Mouse (Mus musculus): Measurements from ENCODE around the gene Hyal3. TPM values are rescaled to one million over a fixed set of nuclear protein-coding genes. Genes with fewer than 3 reads are reported as not detected.

Hyal3 gene
- polyA plus RNA-seq, 1 experiment from 2014 or later: 0.54 TPM

DNA sequence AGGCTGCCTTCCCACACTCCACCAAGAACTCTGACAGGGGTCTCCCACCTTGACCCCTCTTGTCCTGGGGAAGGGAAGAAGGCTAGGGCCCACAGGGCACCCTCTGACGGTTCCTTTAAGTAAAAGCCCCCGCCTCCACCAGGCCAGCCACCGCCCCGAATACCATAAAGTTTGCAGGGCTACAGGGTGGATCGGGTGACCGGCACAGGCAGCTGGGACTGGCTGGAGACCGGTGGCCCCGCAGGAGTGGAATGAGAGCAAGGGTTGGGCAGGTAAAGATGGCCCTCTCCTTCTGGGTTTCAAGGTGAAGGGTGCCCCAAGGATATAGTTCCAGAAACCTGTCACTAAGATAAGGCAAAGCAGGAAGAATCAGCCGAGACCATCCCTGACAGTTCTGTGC lies 26.0 kb downstream of the Hyal3 start:
- ATAC-seq (replicated peaks; ENCODE audit: extremely low read depth, insufficient read depth, low FRiP score): no peak
- Histone ChIP-seq H3K9ac (ENCODE audit: low read length) (peak overlapping the region; percentile 66), H3K4me3 (ENCODE audit: low read length) (peak overlapping the region; percentile 39), H3K27me3 (ENCODE audit: control insufficient read depth, insufficient read depth, low read length) (no peaks in the 10 kb centered on the region), H3K36me3 (ENCODE audit: control insufficient read depth, insufficient read depth) (no peaks in the 10 kb centered on the region), H3K27ac (ENCODE audit: low read length) (peak overlapping the region; percentile 59), H3K4me2 (ENCODE audit: low read depth, low read length) (peak overlapping the region; percentile 60), H3K4me1 (ENCODE audit: control insufficient read depth, insufficient read depth, low read length) (peaks cover 55% of the 10 kb centered on the region), H3K9me3 (replicated peaks; ENCODE audit: control insufficient read depth, low read length) (no peaks in the 10 kb centered on the region)
- 22% methylated on average over 9 of the region's 9 CpGs for WGBS

GRCm38 (mm10) chr9:107607036-107607435 lies 26.4 kb downstream of the Hyal3 start:
- Histone ChIP-seq H3K36me3 (ENCODE audit: control insufficient read depth, insufficient read depth) (no peaks in the 10 kb centered on the region), H3K4me1 (ENCODE audit: control insufficient read depth, insufficient read depth, low read length) (peaks cover 59% of the 10 kb centered on the region), H3K27me3 (ENCODE audit: control insufficient read depth, insufficient read depth, low read length) (no peaks in the 10 kb centered on the region), H3K27ac (ENCODE audit: low read length) (peak overlapping the region; percentile 75), H3K9me3 (replicated peaks; ENCODE audit: control insufficient read depth, low read length) (no peaks in the 10 kb centered on the region), H3K4me3 (ENCODE audit: low read length) (peak overlapping the region; percentile 39), H3K9ac (ENCODE audit: low read length) (peak overlapping the region; percentile 66), H3K4me2 (ENCODE audit: low read depth, low read length) (peak overlapping the region; percentile 60)
- no peak for ATAC-seq (replicated peaks; ENCODE audit: extremely low read depth, insufficient read depth, low FRiP score)
- 64% methylated on average over 2 of the region's 2 CpGs for WGBS

GRCm38 (mm10) chr9:107607653-107608245 lies 27.1 kb downstream of the Hyal3 start:
- H3K9ac ChIP-seq (ENCODE audit: low read length): peak overlapping the region; percentile 66

DNA sequence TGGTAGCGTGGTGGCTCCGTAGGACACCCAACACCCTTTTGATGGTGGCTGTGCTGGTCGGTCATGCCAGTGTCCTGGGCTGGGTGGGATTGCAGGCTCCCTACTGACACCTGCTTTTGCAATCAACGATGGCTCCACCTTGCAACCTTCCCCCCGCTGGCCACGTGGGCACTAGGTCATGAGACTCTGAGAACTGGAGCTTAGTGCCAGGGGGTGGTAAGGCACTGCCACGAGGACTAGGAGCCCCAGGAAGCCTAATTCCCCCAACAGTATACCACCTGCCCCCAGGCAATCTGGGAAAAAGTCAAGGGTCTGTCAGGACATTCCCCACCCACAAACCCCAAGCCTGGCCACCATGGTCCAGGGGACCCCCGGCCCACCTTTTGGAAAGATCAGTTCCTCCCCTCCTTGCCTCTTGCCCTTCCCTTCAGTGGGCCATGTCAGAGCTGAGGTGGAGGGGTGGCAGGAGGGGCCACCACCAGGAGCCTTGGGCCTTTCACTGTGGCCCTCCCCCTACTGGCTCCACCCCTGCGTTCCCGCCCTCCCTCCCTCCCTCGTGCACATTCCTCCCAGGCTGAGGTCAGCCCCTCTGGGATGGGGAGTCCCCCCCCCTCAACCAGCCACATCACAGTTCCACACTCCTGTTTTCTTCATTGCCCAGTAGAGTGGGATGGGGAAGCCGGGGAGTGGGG lies 28.3 kb downstream of the Hyal3 start, which contains the start of gene Sema3b:
TSS of gene Sema3b (minus strand) at position 489 of the 692 bp plus-strand sequence.
- H3K27me3 ChIP-seq (ENCODE audit: control insufficient read depth, insufficient read depth, low read length): no peaks in the 10 kb centered on the region
- 0 out of 2 replicates have a peak within 1 kb of the TSS, but pooled peaks have one; percentile 4 for H3K4me3 ChIP-seq (ENCODE audit: low read length)
- ATAC-seq (replicated peaks; ENCODE audit: extremely low read depth, insufficient read depth, low FRiP score): 0 out of 2 replicates have a peak, but pooled peaks have one; percentile 2
- H3K4me2 ChIP-seq (ENCODE audit: low read depth, low read length): peak within 1 kb of the TSS; percentile 60
- H3K36me3 ChIP-seq (ENCODE audit: control insufficient read depth, insufficient read depth): no peaks in the 10 kb centered on the region
- H3K27ac ChIP-seq (ENCODE audit: low read length): peak within 1 kb of the TSS; percentile 75
- WGBS: 48% methylated on average over 12 of the region's 12 CpGs
- H3K9ac ChIP-seq (ENCODE audit: low read length): peak within 1 kb of the TSS; percentile 66
- H3K9me3 ChIP-seq (replicated peaks; ENCODE audit: control insufficient read depth, low read length): no peaks in the 10 kb centered on the region
- peaks cover 62% of the 10 kb centered on the region for H3K4me1 ChIP-seq (ENCODE audit: control insufficient read depth, insufficient read depth, low read length)

More at GRCm38 (mm10) chr9:107607653-107608245, 27.1 kb downstream of the Hyal3 start:
- peaks cover 58% of the 10 kb centered on the region for H3K4me1 ChIP-seq (ENCODE audit: control insufficient read depth, insufficient read depth, low read length)
- no peak for ATAC-seq (replicated peaks; ENCODE audit: extremely low read depth, insufficient read depth, low FRiP score)
- no peaks in the 10 kb centered on the region for H3K27me3 ChIP-seq (ENCODE audit: control insufficient read depth, insufficient read depth, low read length)
- no peaks in the 10 kb centered on the region for H3K36me3 ChIP-seq (ENCODE audit: control insufficient read depth, insufficient read depth)
- peak overlapping the region; percentile 75 for H3K27ac ChIP-seq (ENCODE audit: low read length)
- peak overlapping the region; percentile 60 for H3K4me2 ChIP-seq (ENCODE audit: low read depth, low read length)
- WGBS: 26% methylated on average over 9 of the region's 9 CpGs
- no peaks in the 10 kb centered on the region for H3K9me3 ChIP-seq (replicated peaks; ENCODE audit: control insufficient read depth, low read length)
- H3K4me3 ChIP-seq (ENCODE audit: low read length): peak overlapping the region; percentile 11; the same call in 1 of the 2 replicates

GRCm38 (mm10) chr9:107609433-107609830 lies 28.8 kb downstream of the Hyal3 start:
- Histone ChIP-seq H3K4me3 (ENCODE audit: low read length) (no peak overlapping the region), H3K27me3 (ENCODE audit: control insufficient read depth, insufficient read depth, low read length) (no peaks in the 10 kb centered on the region), H3K27ac (ENCODE audit: low read length) (peak overlapping the region; percentile 21; the same call in 1 of the 2 replicates), H3K9me3 (replicated peaks; ENCODE audit: control insufficient read depth, low read length) (no peaks in the 10 kb centered on the region), H3K9ac (ENCODE audit: low read length) (peak overlapping the region; percentile 6; the same call in 1 of the 2 replicates), H3K4me1 (ENCODE audit: control insufficient read depth, insufficient read depth, low read length) (peaks cover 62% of the 10 kb centered on the region), H3K4me2 (ENCODE audit: low read depth, low read length) (no peak overlapping the region), H3K36me3 (ENCODE audit: control insufficient read depth, insufficient read depth) (no peaks in the 10 kb centered on the region)
- WGBS: 71% methylated on average over 4 of the region's 4 CpGs
- no peak for ATAC-seq (replicated peaks; ENCODE audit: extremely low read depth, insufficient read depth, low FRiP score)

DNA sequence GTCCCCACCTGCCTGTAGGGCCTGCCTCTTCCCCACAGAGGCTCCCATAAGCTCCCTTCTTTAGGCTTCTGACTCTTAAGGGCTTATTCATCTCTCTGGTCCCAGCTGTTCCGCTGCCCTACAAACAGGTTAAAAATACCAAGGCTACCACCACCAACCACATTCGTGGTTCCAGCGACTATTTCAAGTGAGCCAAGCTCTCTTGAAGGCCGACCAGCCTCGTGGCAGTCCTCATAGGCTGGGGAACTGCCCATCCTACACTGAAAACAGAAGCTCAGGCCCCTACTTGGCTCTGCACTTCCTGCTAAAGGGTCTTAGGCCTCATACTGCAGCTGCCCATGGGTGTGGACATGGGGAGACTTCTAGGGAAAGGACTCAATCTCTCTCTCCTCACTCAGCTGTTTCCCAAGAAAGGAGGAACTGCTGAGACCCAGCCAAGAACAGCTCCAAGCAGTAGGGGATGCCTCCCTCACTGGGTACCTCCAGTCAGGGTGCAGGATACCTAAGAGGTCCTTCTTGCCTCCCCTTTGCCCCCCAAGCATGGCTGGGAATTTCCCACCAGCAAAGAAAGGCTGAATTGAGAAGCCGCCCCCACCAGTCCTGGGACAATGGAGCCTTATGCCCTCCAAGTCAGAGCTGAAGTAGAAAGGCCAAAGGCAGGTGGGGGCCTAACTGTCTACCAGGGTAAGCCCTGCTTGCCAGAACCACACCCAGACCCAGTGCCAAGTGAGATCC lies 31.0 kb downstream of the Hyal3 start:
- Histone ChIP-seq H3K9ac (ENCODE audit: low read length) (peak overlapping the region; percentile 89), H3K9me3 (replicated peaks; ENCODE audit: control insufficient read depth, low read length) (no peaks in the 10 kb centered on the region), H3K27ac (ENCODE audit: low read length) (peak overlapping the region; percentile 94), H3K4me1 (ENCODE audit: control insufficient read depth, insufficient read depth, low read length) (peaks cover 53% of the 10 kb centered on the region), H3K4me3 (ENCODE audit: low read length) (peak overlapping the region; percentile 54), H3K36me3 (ENCODE audit: control insufficient read depth, insufficient read depth) (peaks cover 19% of the 10 kb centered on the region), H3K4me2 (ENCODE audit: low read depth, low read length) (peak overlapping the region; percentile 85), H3K27me3 (ENCODE audit: control insufficient read depth, insufficient read depth, low read length) (no peaks in the 10 kb centered on the region)
- 49% methylated on average over 6 of the region's 6 CpGs for WGBS
- 0 out of 2 replicates have a peak, but pooled peaks have one; percentile 2 for ATAC-seq (replicated peaks; ENCODE audit: extremely low read depth, insufficient read depth, low FRiP score)

DNA sequence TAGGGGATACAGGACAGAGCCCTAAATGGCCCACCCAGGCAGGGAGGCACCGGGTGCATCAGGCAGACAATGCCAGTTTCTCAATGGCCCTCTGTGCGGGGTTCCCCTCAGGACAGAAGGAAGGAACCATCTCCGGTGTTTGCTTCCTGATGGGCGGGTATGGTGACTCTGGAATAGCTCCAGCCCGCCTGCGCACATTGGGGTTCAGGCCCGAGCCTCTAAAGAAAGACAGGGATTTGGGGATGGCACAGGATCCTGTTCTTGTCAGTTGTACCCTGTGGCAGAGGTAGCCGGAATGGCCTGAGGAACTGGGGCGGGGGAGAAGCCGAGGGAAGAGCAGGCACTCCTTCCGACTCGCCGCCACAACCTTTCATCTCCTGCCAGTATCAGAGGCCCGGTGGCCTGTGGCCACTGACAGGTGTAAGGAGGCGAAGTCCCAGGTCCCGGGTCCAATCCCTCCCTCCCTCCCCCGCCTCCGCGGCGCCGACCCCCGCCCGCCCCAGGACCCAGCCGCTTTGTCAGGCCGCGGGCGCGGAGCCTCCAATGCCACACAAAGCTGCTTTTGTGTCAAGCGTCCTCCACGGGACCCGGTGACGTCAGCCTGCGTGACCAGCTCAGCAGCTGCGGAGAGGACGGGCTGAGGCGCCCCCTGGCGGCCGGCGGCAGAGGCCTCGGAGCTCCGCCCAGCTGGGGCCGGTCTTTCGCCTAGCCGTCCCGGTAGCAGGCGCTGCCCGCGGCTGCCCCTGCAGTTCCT lies 31.8 kb downstream of the Hyal3 start:
- 6% methylated on average over 48 of the region's 48 CpGs for WGBS
- Histone ChIP-seq H3K4me3 (ENCODE audit: low read length) (peak overlapping the region; percentile 54), H3K36me3 (ENCODE audit: control insufficient read depth, insufficient read depth) (peaks cover 23% of the 10 kb centered on the region), H3K27ac (ENCODE audit: low read length) (peak overlapping the region; percentile 94), H3K27me3 (ENCODE audit: control insufficient read depth, insufficient read depth, low read length) (no peaks in the 10 kb centered on the region), H3K9ac (ENCODE audit: low read length) (peak overlapping the region; percentile 89), H3K9me3 (replicated peaks; ENCODE audit: control insufficient read depth, low read length) (no peaks in the 10 kb centered on the region), H3K4me1 (ENCODE audit: control insufficient read depth, insufficient read depth, low read length) (peaks cover 47% of the 10 kb centered on the region), H3K4me2 (ENCODE audit: low read depth, low read length) (peak overlapping the region; percentile 85)
- peak; percentile 90 for ATAC-seq (replicated peaks; ENCODE audit: extremely low read depth, insufficient read depth, low FRiP score)

DNA sequence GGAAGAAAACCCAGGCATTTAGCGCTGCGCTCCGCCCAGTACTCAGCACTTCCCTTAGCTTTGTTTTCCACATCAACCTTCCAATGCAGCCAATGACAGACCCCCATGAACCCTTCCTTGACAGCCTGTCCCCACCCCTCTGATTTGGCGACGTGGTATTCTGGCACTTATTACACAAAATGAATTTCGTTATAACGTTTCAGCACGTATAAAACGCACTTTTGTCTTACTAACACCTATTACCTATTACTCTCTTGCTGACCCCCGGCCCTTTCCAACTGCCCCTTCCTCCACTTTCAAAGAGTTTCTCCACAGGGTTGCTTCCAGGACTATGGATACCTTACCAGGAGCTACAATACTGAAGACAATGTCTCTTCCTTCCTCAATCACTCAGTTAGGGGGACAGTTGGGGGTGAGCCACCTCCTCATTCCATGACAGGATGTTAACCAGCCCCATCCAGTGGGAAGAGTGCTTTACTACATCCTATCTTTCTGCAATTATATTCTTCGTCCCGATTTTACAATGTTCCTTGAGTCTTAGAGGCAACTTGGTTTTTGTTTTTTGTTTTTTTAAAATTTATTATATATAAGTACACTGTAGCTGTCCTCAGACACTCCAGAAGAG lies 32.4 kb downstream of the Hyal3 start:
- peak overlapping the region; percentile 46 for H3K9ac ChIP-seq (ENCODE audit: low read length)
- H3K4me3 ChIP-seq (ENCODE audit: low read length): peak overlapping the region; percentile 54
- peak overlapping the region; percentile 94 for H3K27ac ChIP-seq (ENCODE audit: low read length)
- peak overlapping the region; percentile 85 for H3K4me2 ChIP-seq (ENCODE audit: low read depth, low read length)
- H3K4me1 ChIP-seq (ENCODE audit: control insufficient read depth, insufficient read depth, low read length): peaks cover 44% of the 10 kb centered on the region
- no peaks in the 10 kb centered on the region for H3K27me3 ChIP-seq (ENCODE audit: control insufficient read depth, insufficient read depth, low read length)
- 0 out of 2 replicates have a peak, but pooled peaks have one; percentile 10 for ATAC-seq (replicated peaks; ENCODE audit: extremely low read depth, insufficient read depth, low FRiP score)
- 12% methylated on average over 12 of the region's 12 CpGs for WGBS
- no peaks in the 10 kb centered on the region for H3K9me3 ChIP-seq (replicated peaks; ENCODE audit: control insufficient read depth, low read length)
- H3K36me3 ChIP-seq (ENCODE audit: control insufficient read depth, insufficient read depth): peaks cover 27% of the 10 kb centered on the region

Measured in heart, embryonic 16.5 days (tissue).